Mouse (Mus musculus): ENCODE measurements at regions not wholly inside any gene's neighbourhood (a gene's known extent, or its start where the extent isn't known, plus 50 kb on each side); places are given as distances from the start of the nearest gene placed in this dataset.

GRCm38 (mm10) chr1:35580474-35580873, 487.7 kb upstream of the Hs6st1 start:
- WGBS (ENCODE audit: insufficient replicate concordance) = 49% methylated on average over 3 of the region's 3 CpGs
- Histone ChIP-seq H3K36me3 (ENCODE audit: control insufficient read depth, insufficient read depth, low read length) (no peaks in the 10 kb centered on the region), H3K27me3 (ENCODE audit: control insufficient read depth, insufficient read depth, low read length) (no peaks in the 10 kb centered on the region), H3K4me3 (ENCODE audit: low read depth, low read length) (no peak overlapping the region), H3K4me1 (ENCODE audit: control insufficient read depth, insufficient read depth, low read length) (no peaks in the 10 kb centered on the region), H3K4me2 (no peak overlapping the region), H3K27ac (ENCODE audit: low read depth, low read length) (no peak overlapping the region), H3K9ac (ENCODE audit: low read depth, low read length) (no peak overlapping the region), H3K9me3 (replicated peaks; ENCODE audit: control insufficient read depth, low read length) (no peaks in the 10 kb centered on the region)
- ATAC-seq (replicated peaks; ENCODE audit: insufficient number of reproducible peaks, low FRiP score, low TSS enrichment) = no peak

- H3K4me3 ChIP-seq (ENCODE audit: low read depth, low read length) = no peak overlapping the region
- 78% methylated on average over 2 of the region's 2 CpGs for WGBS (ENCODE audit: insufficient replicate concordance)
- no peak overlapping the region for H3K4me2 ChIP-seq
- ATAC-seq (replicated peaks; ENCODE audit: insufficient number of reproducible peaks, low FRiP score, low TSS enrichment) = no peak
- H3K27me3 ChIP-seq (ENCODE audit: control insufficient read depth, insufficient read depth, low read length) = no peaks in the 10 kb centered on the region
- H3K9me3 ChIP-seq (replicated peaks; ENCODE audit: control insufficient read depth, low read length) = no peaks in the 10 kb centered on the region
- no peak overlapping the region for H3K9ac ChIP-seq (ENCODE audit: low read depth, low read length)
- no peaks in the 10 kb centered on the region for H3K36me3 ChIP-seq (ENCODE audit: control insufficient read depth, insufficient read depth, low read length)
- H3K27ac ChIP-seq (ENCODE audit: low read depth, low read length) = no peak overlapping the region
- H3K4me1 ChIP-seq (ENCODE audit: control insufficient read depth, insufficient read depth, low read length) = no peaks in the 10 kb centered on the region
These were observed 480.3 kb upstream of the Hs6st1 start for GRCm38 (mm10) chr1:35587900-35588299.

GRCm38 (mm10) chr1:35588939-35589338, 479.3 kb upstream of the Hs6st1 start:
- Histone ChIP-seq H3K36me3 (ENCODE audit: control insufficient read depth, insufficient read depth, low read length) (no peaks in the 10 kb centered on the region), H3K9me3 (replicated peaks; ENCODE audit: control insufficient read depth, low read length) (no peaks in the 10 kb centered on the region), H3K9ac (ENCODE audit: low read depth, low read length) (no peak overlapping the region), H3K4me1 (ENCODE audit: control insufficient read depth, insufficient read depth, low read length) (no peaks in the 10 kb centered on the region), H3K27me3 (ENCODE audit: control insufficient read depth, insufficient read depth, low read length) (no peaks in the 10 kb centered on the region), H3K4me3 (ENCODE audit: low read depth, low read length) (no peak overlapping the region), H3K27ac (ENCODE audit: low read depth, low read length) (no peak overlapping the region), H3K4me2 (no peak overlapping the region)
- ATAC-seq (replicated peaks; ENCODE audit: insufficient number of reproducible peaks, low FRiP score, low TSS enrichment) = no peak
- WGBS (ENCODE audit: insufficient replicate concordance) = 64% methylated on average over 3 of the region's 3 CpGs

GRCm38 (mm10) chr1:35600847-35601246, 467.4 kb upstream of the Hs6st1 start:
- H3K4me2 ChIP-seq = no peak overlapping the region
- H3K27ac ChIP-seq (ENCODE audit: low read depth, low read length) = no peak overlapping the region
- H3K9me3 ChIP-seq (replicated peaks; ENCODE audit: control insufficient read depth, low read length) = no peaks in the 10 kb centered on the region
- H3K36me3 ChIP-seq (ENCODE audit: control insufficient read depth, insufficient read depth, low read length) = no peaks in the 10 kb centered on the region
- H3K27me3 ChIP-seq (ENCODE audit: control insufficient read depth, insufficient read depth, low read length) = no peaks in the 10 kb centered on the region
- ATAC-seq (replicated peaks; ENCODE audit: insufficient number of reproducible peaks, low FRiP score, low TSS enrichment) = no peak
- H3K4me1 ChIP-seq (ENCODE audit: control insufficient read depth, insufficient read depth, low read length) = no peaks in the 10 kb centered on the region
- no peak overlapping the region for H3K4me3 ChIP-seq (ENCODE audit: low read depth, low read length)
- 90% methylated on average over 3 of the region's 3 CpGs for WGBS (ENCODE audit: insufficient replicate concordance)
- no peak overlapping the region for H3K9ac ChIP-seq (ENCODE audit: low read depth, low read length)

GRCm38 (mm10) chr1:35615131-35615530, 453.1 kb upstream of the Hs6st1 start:
- no peaks in the 10 kb centered on the region for H3K4me1 ChIP-seq (ENCODE audit: control insufficient read depth, insufficient read depth, low read length)
- WGBS (ENCODE audit: insufficient replicate concordance) = 71% methylated on average over 3 of the region's 3 CpGs
- no peak for ATAC-seq (replicated peaks; ENCODE audit: insufficient number of reproducible peaks, low FRiP score, low TSS enrichment)
- H3K36me3 ChIP-seq (ENCODE audit: control insufficient read depth, insufficient read depth, low read length) = no peaks in the 10 kb centered on the region
- H3K27me3 ChIP-seq (ENCODE audit: control insufficient read depth, insufficient read depth, low read length) = no peaks in the 10 kb centered on the region
- H3K27ac ChIP-seq (ENCODE audit: low read depth, low read length) = no peak overlapping the region
- H3K4me3 ChIP-seq (ENCODE audit: low read depth, low read length) = no peak overlapping the region
- no peaks in the 10 kb centered on the region for H3K9me3 ChIP-seq (replicated peaks; ENCODE audit: control insufficient read depth, low read length)
- H3K4me2 ChIP-seq = no peak overlapping the region
- no peak overlapping the region for H3K9ac ChIP-seq (ENCODE audit: low read depth, low read length)

GRCm38 (mm10) chr1:35619476-35619875, 448.7 kb upstream of the Hs6st1 start:
- WGBS (ENCODE audit: insufficient replicate concordance) = 45% methylated on average over 4 of the region's 4 CpGs
- H3K27me3 ChIP-seq (ENCODE audit: control insufficient read depth, insufficient read depth, low read length) = no peaks in the 10 kb centered on the region

GRCm38 (mm10) chr1:35642595-35642994, 425.6 kb upstream of the Hs6st1 start:
- WGBS (ENCODE audit: insufficient replicate concordance) = 21% methylated on average over 7 of the region's 7 CpGs
- Histone ChIP-seq H3K9ac (ENCODE audit: low read depth, low read length) (no peak overlapping the region), H3K4me3 (ENCODE audit: low read depth, low read length) (no peak overlapping the region), H3K27me3 (ENCODE audit: control insufficient read depth, insufficient read depth, low read length) (no peaks in the 10 kb centered on the region), H3K4me2 (no peak overlapping the region), H3K9me3 (replicated peaks; ENCODE audit: control insufficient read depth, low read length) (no peaks in the 10 kb centered on the region), H3K27ac (ENCODE audit: low read depth, low read length) (no peak overlapping the region), H3K4me1 (ENCODE audit: control insufficient read depth, insufficient read depth, low read length) (peaks cover 5% of the 10 kb centered on the region; the same call in 1 of the 2 replicates), H3K36me3 (ENCODE audit: control insufficient read depth, insufficient read depth, low read length) (no peaks in the 10 kb centered on the region)
- no peak for ATAC-seq (replicated peaks; ENCODE audit: insufficient number of reproducible peaks, low FRiP score, low TSS enrichment)

More at GRCm38 (mm10) chr1:35619476-35619875, 448.7 kb upstream of the Hs6st1 start:
- Histone ChIP-seq H3K27ac (ENCODE audit: low read depth, low read length) (no peak overlapping the region), H3K4me1 (ENCODE audit: control insufficient read depth, insufficient read depth, low read length) (no peaks in the 10 kb centered on the region), H3K36me3 (ENCODE audit: control insufficient read depth, insufficient read depth, low read length) (no peaks in the 10 kb centered on the region), H3K4me3 (ENCODE audit: low read depth, low read length) (no peak overlapping the region), H3K9ac (ENCODE audit: low read depth, low read length) (no peak overlapping the region), H3K9me3 (replicated peaks; ENCODE audit: control insufficient read depth, low read length) (no peaks in the 10 kb centered on the region), H3K4me2 (no peak overlapping the region)
- ATAC-seq (replicated peaks; ENCODE audit: insufficient number of reproducible peaks, low FRiP score, low TSS enrichment) = no peak

- no peak overlapping the region for H3K9ac ChIP-seq (ENCODE audit: low read depth, low read length)
- no peaks in the 10 kb centered on the region for H3K9me3 ChIP-seq (replicated peaks; ENCODE audit: control insufficient read depth, low read length)
- H3K36me3 ChIP-seq (ENCODE audit: control insufficient read depth, insufficient read depth, low read length) = no peaks in the 10 kb centered on the region
- no peak for ATAC-seq (replicated peaks; ENCODE audit: insufficient number of reproducible peaks, low FRiP score, low TSS enrichment)
- no peaks in the 10 kb centered on the region for H3K4me1 ChIP-seq (ENCODE audit: control insufficient read depth, insufficient read depth, low read length)
- WGBS (ENCODE audit: insufficient replicate concordance) = 76% methylated on average over 13 of the region's 13 CpGs
- no peaks in the 10 kb centered on the region for H3K27me3 ChIP-seq (ENCODE audit: control insufficient read depth, insufficient read depth, low read length)
- no peak overlapping the region for H3K27ac ChIP-seq (ENCODE audit: low read depth, low read length)
- H3K4me2 ChIP-seq = no peak overlapping the region
- no peak overlapping the region for H3K4me3 ChIP-seq (ENCODE audit: low read depth, low read length)
These were observed 414.9 kb upstream of the Hs6st1 start for GRCm38 (mm10) chr1:35653119-35653956.

- no peak overlapping the region for H3K27ac ChIP-seq (ENCODE audit: low read depth, low read length)
- no peaks in the 10 kb centered on the region for H3K9me3 ChIP-seq (replicated peaks; ENCODE audit: control insufficient read depth, low read length)
- H3K4me1 ChIP-seq (ENCODE audit: control insufficient read depth, insufficient read depth, low read length) = no peaks in the 10 kb centered on the region
- no peaks in the 10 kb centered on the region for H3K36me3 ChIP-seq (ENCODE audit: control insufficient read depth, insufficient read depth, low read length)
- H3K9ac ChIP-seq (ENCODE audit: low read depth, low read length) = no peak overlapping the region
- H3K4me3 ChIP-seq (ENCODE audit: low read depth, low read length) = no peak overlapping the region
- H3K27me3 ChIP-seq (ENCODE audit: control insufficient read depth, insufficient read depth, low read length) = no peaks in the 10 kb centered on the region
- no peak overlapping the region for H3K4me2 ChIP-seq
- ATAC-seq (replicated peaks; ENCODE audit: insufficient number of reproducible peaks, low FRiP score, low TSS enrichment) = no peak
- 79% methylated on average over 4 of the region's 4 CpGs for WGBS (ENCODE audit: insufficient replicate concordance)
These were observed 405.2 kb upstream of the Hs6st1 start for GRCm38 (mm10) chr1:35663006-35663405.

All from heart, embryonic 11.5 days (tissue).